Mouse (Mus musculus): ENCODE measurements around the gene Ugt1a6a. TPM values are rescaled to one million over a fixed set of nuclear protein-coding genes. Genes with fewer than 3 reads are reported as not detected.

Gene Ugt1a6a
- polyA plus RNA-seq, 1 experiment from 2014 or later, result 5.0 TPM

- 88% methylated on average over 7 of the region's 7 CpGs for WGBS
Observed at GRCm38 (mm10) chr1:88261706-88262105, 127.1 kb downstream of the Ugt1a6a start.

GRCm38 (mm10) chr1:88262255-88262654, 127.6 kb downstream of the Ugt1a6a start:
- 82% methylated on average over 4 of the region's 4 CpGs for WGBS
- H3K9me3 ChIP-seq (ENCODE audit: control insufficient read depth, low read length), result peaks cover 6% of the 10 kb centered on the region
- ATAC-seq (ENCODE audit: low FRiP score) (no peak), DNase-seq (ENCODE audit: low spot score) (peak; percentile 69)
- H3K36me3 ChIP-seq (replicated peaks; ENCODE audit: control insufficient read depth, insufficient read depth), result peaks cover 70% of the 10 kb centered on the region
- no peak overlapping the region for H3K27ac ChIP-seq
- no peak overlapping the region for H3K4me2 ChIP-seq (replicated peaks)
- H3K9ac ChIP-seq, result no peak overlapping the region
- H3K4me1 ChIP-seq (replicated peaks; ENCODE audit: control insufficient read depth, insufficient read depth, low read length), result no peaks in the 10 kb centered on the region
- no peaks in the 10 kb centered on the region for H3K27me3 ChIP-seq (ENCODE audit: control insufficient read depth, insufficient read depth, low read length)
- no peak overlapping the region for H3K4me3 ChIP-seq (replicated peaks; ENCODE audit: low read length)

More at GRCm38 (mm10) chr1:88261706-88262105, 127.1 kb downstream of the Ugt1a6a start:
- no peak overlapping the region for H3K4me2 ChIP-seq (replicated peaks)
- no peaks in the 10 kb centered on the region for H3K27me3 ChIP-seq (ENCODE audit: control insufficient read depth, insufficient read depth, low read length)
- no peak overlapping the region for H3K4me3 ChIP-seq (replicated peaks; ENCODE audit: low read length)
- peaks cover 12% of the 10 kb centered on the region for H3K9me3 ChIP-seq (ENCODE audit: control insufficient read depth, low read length)
- ATAC-seq (ENCODE audit: low FRiP score) (no peak), DNase-seq (ENCODE audit: low spot score) (no peak)
- peaks cover 64% of the 10 kb centered on the region for H3K36me3 ChIP-seq (replicated peaks; ENCODE audit: control insufficient read depth, insufficient read depth)
- H3K27ac ChIP-seq, result no peak overlapping the region
- H3K9ac ChIP-seq, result no peak overlapping the region
- H3K4me1 ChIP-seq (replicated peaks; ENCODE audit: control insufficient read depth, insufficient read depth, low read length), result no peaks in the 10 kb centered on the region

- Histone ChIP-seq H3K4me2 (replicated peaks) (no peak overlapping the region), H3K4me1 (replicated peaks; ENCODE audit: control insufficient read depth, insufficient read depth, low read length) (no peaks in the 10 kb centered on the region), H3K27me3 (ENCODE audit: control insufficient read depth, insufficient read depth, low read length) (no peaks in the 10 kb centered on the region), H3K9me3 (ENCODE audit: control insufficient read depth, low read length) (no peaks in the 10 kb centered on the region), H3K9ac (no peak overlapping the region), H3K36me3 (replicated peaks; ENCODE audit: control insufficient read depth, insufficient read depth) (peaks cover 77% of the 10 kb centered on the region), H3K27ac (no peak overlapping the region), H3K4me3 (replicated peaks; ENCODE audit: low read length) (no peak overlapping the region)
- ATAC-seq (ENCODE audit: low FRiP score), result no peak
- 79% methylated on average over 6 of the region's 6 CpGs for WGBS
- DNase-seq (ENCODE audit: low spot score), result no peak
Observed at GRCm38 (mm10) chr1:88262961-88263360, 128.4 kb downstream of the Ugt1a6a start.

- DNase-seq (ENCODE audit: low spot score) (no peak), ATAC-seq (ENCODE audit: low FRiP score) (no peak)
- WGBS, result 91% methylated on average over 5 of the region's 5 CpGs
Observed at GRCm38 (mm10) chr1:88263778-88264177, 129.2 kb downstream of the Ugt1a6a start.

GRCm38 (mm10) chr1:88264237-88264868, 129.7 kb downstream of the Ugt1a6a start:
- Histone ChIP-seq H3K9ac (no peak overlapping the region), H3K36me3 (replicated peaks; ENCODE audit: control insufficient read depth, insufficient read depth) (peaks cover 91% of the 10 kb centered on the region), H3K27ac (no peak overlapping the region), H3K4me1 (replicated peaks; ENCODE audit: control insufficient read depth, insufficient read depth, low read length) (no peaks in the 10 kb centered on the region), H3K27me3 (ENCODE audit: control insufficient read depth, insufficient read depth, low read length) (no peaks in the 10 kb centered on the region), H3K4me2 (replicated peaks) (no peak overlapping the region), H3K4me3 (replicated peaks; ENCODE audit: low read length) (no peak overlapping the region), H3K9me3 (ENCODE audit: control insufficient read depth, low read length) (no peaks in the 10 kb centered on the region)
- DNase-seq (ENCODE audit: low spot score) (no peak), ATAC-seq (ENCODE audit: low FRiP score) (no peak)
- 92% methylated on average over 7 of the region's 7 CpGs for WGBS

More at GRCm38 (mm10) chr1:88263778-88264177, 129.2 kb downstream of the Ugt1a6a start:
- Histone ChIP-seq H3K4me2 (replicated peaks) (no peak overlapping the region), H3K27ac (no peak overlapping the region), H3K36me3 (replicated peaks; ENCODE audit: control insufficient read depth, insufficient read depth) (peaks cover 85% of the 10 kb centered on the region), H3K4me3 (replicated peaks; ENCODE audit: low read length) (no peak overlapping the region), H3K27me3 (ENCODE audit: control insufficient read depth, insufficient read depth, low read length) (no peaks in the 10 kb centered on the region), H3K9ac (no peak overlapping the region), H3K9me3 (ENCODE audit: control insufficient read depth, low read length) (no peaks in the 10 kb centered on the region), H3K4me1 (replicated peaks; ENCODE audit: control insufficient read depth, insufficient read depth, low read length) (no peaks in the 10 kb centered on the region)

- 78% methylated on average over 4 of the region's 4 CpGs for WGBS
- no peak overlapping the region for H3K4me2 ChIP-seq (replicated peaks)
- no peak for ATAC-seq (ENCODE audit: low FRiP score)
Observed at GRCm38 (mm10) chr1:88264869-88265240, 130.2 kb downstream of the Ugt1a6a start.

GRCm38 (mm10) chr1:88266123-88266522, 131.5 kb downstream of the Ugt1a6a start:
- WGBS, result 90% methylated on average over 13 of the region's 13 CpGs
- H3K27me3 ChIP-seq (ENCODE audit: control insufficient read depth, insufficient read depth, low read length), result no peaks in the 10 kb centered on the region
- H3K4me1 ChIP-seq (replicated peaks; ENCODE audit: control insufficient read depth, insufficient read depth, low read length), result no peaks in the 10 kb centered on the region
- DNase-seq (ENCODE audit: low spot score), result no peak
- H3K36me3 ChIP-seq (replicated peaks; ENCODE audit: control insufficient read depth, insufficient read depth), result peaks cover 87% of the 10 kb centered on the region
- H3K9me3 ChIP-seq (ENCODE audit: control insufficient read depth, low read length), result no peaks in the 10 kb centered on the region
- H3K27ac ChIP-seq, result no peak overlapping the region
- H3K4me3 ChIP-seq (replicated peaks; ENCODE audit: low read length), result no peak overlapping the region
- no peak overlapping the region for H3K9ac ChIP-seq
- ATAC-seq (ENCODE audit: low FRiP score), result no peak
- H3K4me2 ChIP-seq (replicated peaks), result no peak overlapping the region

More at GRCm38 (mm10) chr1:88264869-88265240, 130.2 kb downstream of the Ugt1a6a start:
- Histone ChIP-seq H3K36me3 (replicated peaks; ENCODE audit: control insufficient read depth, insufficient read depth) (peaks cover 96% of the 10 kb centered on the region), H3K27me3 (ENCODE audit: control insufficient read depth, insufficient read depth, low read length) (no peaks in the 10 kb centered on the region), H3K9ac (no peak overlapping the region), H3K9me3 (ENCODE audit: control insufficient read depth, low read length) (no peaks in the 10 kb centered on the region), H3K4me3 (replicated peaks; ENCODE audit: low read length) (no peak overlapping the region), H3K27ac (no peak overlapping the region), H3K4me1 (replicated peaks; ENCODE audit: control insufficient read depth, insufficient read depth, low read length) (no peaks in the 10 kb centered on the region)
- DNase-seq (ENCODE audit: low spot score), result no peak

GRCm38 (mm10) chr1:88267489-88267888, 132.9 kb downstream of the Ugt1a6a start:
- Histone ChIP-seq H3K36me3 (replicated peaks; ENCODE audit: control insufficient read depth, insufficient read depth) (peaks cover 76% of the 10 kb centered on the region), H3K9me3 (ENCODE audit: control insufficient read depth, low read length) (no peaks in the 10 kb centered on the region), H3K4me3 (replicated peaks; ENCODE audit: low read length) (no peak overlapping the region), H3K9ac (no peak overlapping the region), H3K4me1 (replicated peaks; ENCODE audit: control insufficient read depth, insufficient read depth, low read length) (no peaks in the 10 kb centered on the region), H3K4me2 (replicated peaks) (no peak overlapping the region), H3K27me3 (ENCODE audit: control insufficient read depth, insufficient read depth, low read length) (no peaks in the 10 kb centered on the region), H3K27ac (no peak overlapping the region)
- DNase-seq (ENCODE audit: low spot score), result no peak
- WGBS, result 94% methylated on average over 6 of the region's 6 CpGs
- ATAC-seq (ENCODE audit: low FRiP score), result peak; percentile 6; the same call in 1 of the 2 replicates

GRCm38 (mm10) chr1:88268070-88268469, 133.5 kb downstream of the Ugt1a6a start:
- Histone ChIP-seq H3K36me3 (replicated peaks; ENCODE audit: control insufficient read depth, insufficient read depth) (peaks cover 74% of the 10 kb centered on the region), H3K4me1 (replicated peaks; ENCODE audit: control insufficient read depth, insufficient read depth, low read length) (no peaks in the 10 kb centered on the region), H3K27me3 (ENCODE audit: control insufficient read depth, insufficient read depth, low read length) (no peaks in the 10 kb centered on the region), H3K27ac (no peak overlapping the region), H3K4me3 (replicated peaks; ENCODE audit: low read length) (no peak overlapping the region), H3K9me3 (ENCODE audit: control insufficient read depth, low read length) (no peaks in the 10 kb centered on the region), H3K9ac (no peak overlapping the region), H3K4me2 (replicated peaks) (no peak overlapping the region)
- DNase-seq (ENCODE audit: low spot score) (no peak), ATAC-seq (ENCODE audit: low FRiP score) (no peak)
- WGBS, result 86% methylated on average over 6 of the region's 6 CpGs
